Mouse (Mus musculus) CD8-positive naive resting alpha-beta T cell, adult 2 months (primary cell): ENCODE measurements around the gene Kmt2e.
A peak's percentile ranks its signal among the peaks of the same experiment; 100 is the strongest.

Source experiments
- DNase-seq, 2 experiments: peaks; one replicate each; pipeline ENCODE4 v3.0.0; 2022; ENCODE audit warnings: low read depth in 2 of 2, low spot score in 2 of 2

Kmt2e gene

GRCm38 (mm10) chr5:23431948-23432707 is 2.1 kb upstream of the Kmt2e start:
- no peak for DNase-seq

- DNase-seq: peak; percentile 97 to 99
Measured at GRCm38 (mm10) chr5:23432708-23433645, 1.3 kb upstream of the Kmt2e start.

GRCm38 (mm10) chr5:23434598-23435481 is 599 bp downstream of the Kmt2e start:
- peak; percentile 51 to 61 for DNase-seq

GRCm38 (mm10) chr5:23435482-23436125 is 1.4 kb downstream of the Kmt2e start:
- DNase-seq: peak in 1 of 2 experiments; percentile 20

GRCm38 (mm10) chr5:23436735-23437134 is 2.5 kb downstream of the Kmt2e start:
- DNase-seq: no peak

- no peak for DNase-seq
Measured at GRCm38 (mm10) chr5:23439857-23440256, 5.6 kb downstream of the Kmt2e start.

- DNase-seq: no peak
Measured at GRCm38 (mm10) chr5:23440572-23440971, 6.3 kb downstream of the Kmt2e start.

GRCm38 (mm10) chr5:23441916-23442315 is 7.7 kb downstream of the Kmt2e start:
- no peak for DNase-seq

- DNase-seq: no peak
Measured at GRCm38 (mm10) chr5:23444411-23444810, 10.2 kb downstream of the Kmt2e start.

- peak in 1 of 2 experiments; percentile 12 for DNase-seq
Measured at GRCm38 (mm10) chr5:23453561-23453960, 19.3 kb downstream of the Kmt2e start.

- no peak for DNase-seq
Measured at GRCm38 (mm10) chr5:23461688-23462087, 27.4 kb downstream of the Kmt2e start.

GRCm38 (mm10) chr5:23464247-23464646 is 30.0 kb downstream of the Kmt2e start:
- DNase-seq: no peak

GRCm38 (mm10) chr5:23464743-23465142 is 30.5 kb downstream of the Kmt2e start:
- DNase-seq: no peak

GRCm38 (mm10) chr5:23466546-23466945 is 32.3 kb downstream of the Kmt2e start:
- DNase-seq: no peak

GRCm38 (mm10) chr5:23473098-23473873 is 39.0 kb downstream of the Kmt2e start:
- peak in 1 of 2 experiments; percentile 6 for DNase-seq

- no peak for DNase-seq
Measured at GRCm38 (mm10) chr5:23483811-23484210, 49.6 kb downstream of the Kmt2e start.

GRCm38 (mm10) chr5:23489231-23489630 is 55.0 kb downstream of the Kmt2e start:
- no peak for DNase-seq

GRCm38 (mm10) chr5:23490797-23491196 is 56.6 kb downstream of the Kmt2e start:
- no peak for DNase-seq

- DNase-seq: no peak
Measured at GRCm38 (mm10) chr5:23496396-23496795, 62.2 kb downstream of the Kmt2e start.

- DNase-seq: no peak
Measured at GRCm38 (mm10) chr5:23496933-23497332, 62.7 kb downstream of the Kmt2e start.
